Mouse (Mus musculus) frontal cortex, postnatal 10 days (tissue): ENCODE measurements around the gene Lars2.
"Not testable (repeated sequence)": the region's sequence is repeated elsewhere in the genome, so short reads cannot be mapped to it uniquely, and the experiment has no call there.

Experiments
- DNase-seq, 2 experiments: peaks; one replicate each; pipeline ENCODE4 v3.0.0; 2022; ENCODE audit warnings: low spot score in 2 of 2, mixed read lengths in 1 of 2

The Lars2 gene

DNA sequence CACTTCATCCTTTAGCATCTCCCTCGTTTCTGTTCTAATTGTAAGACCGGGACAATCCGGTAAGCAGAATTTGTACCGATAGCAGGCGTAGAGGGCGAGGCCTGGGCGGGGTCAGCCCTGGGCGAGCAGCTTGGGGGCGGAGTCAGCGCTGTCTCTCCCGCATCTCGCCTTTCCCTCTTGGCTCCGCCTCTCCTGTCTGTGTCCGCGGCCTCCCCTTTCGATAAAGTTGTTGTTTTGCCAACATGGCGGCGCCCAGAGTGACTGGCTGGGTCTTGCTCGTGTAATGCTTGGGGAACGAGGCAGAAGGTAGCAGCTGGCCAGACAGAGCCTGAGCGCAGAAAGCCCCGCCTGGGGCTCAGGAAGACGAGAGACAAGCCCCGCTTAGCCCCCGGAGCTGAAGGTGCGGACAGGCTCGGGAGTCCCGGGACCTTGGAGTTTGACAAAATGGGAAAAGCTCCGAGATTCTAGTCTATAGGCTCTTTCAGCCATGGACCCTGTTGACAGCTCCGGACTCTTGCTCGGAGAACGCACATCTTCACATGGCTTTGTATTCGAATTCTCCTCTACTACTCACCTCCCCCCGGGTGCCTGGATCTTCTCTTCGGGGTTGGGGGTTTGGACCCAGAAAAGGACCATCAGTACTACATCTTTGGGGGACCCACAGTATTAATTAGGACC, at the start of gene Lars2:
Gene Lars2 (plus strand): TSS at position 220 of the 678 bp plus-strand sequence.
- DNase-seq, result peak; percentile 88 to 91

DNA sequence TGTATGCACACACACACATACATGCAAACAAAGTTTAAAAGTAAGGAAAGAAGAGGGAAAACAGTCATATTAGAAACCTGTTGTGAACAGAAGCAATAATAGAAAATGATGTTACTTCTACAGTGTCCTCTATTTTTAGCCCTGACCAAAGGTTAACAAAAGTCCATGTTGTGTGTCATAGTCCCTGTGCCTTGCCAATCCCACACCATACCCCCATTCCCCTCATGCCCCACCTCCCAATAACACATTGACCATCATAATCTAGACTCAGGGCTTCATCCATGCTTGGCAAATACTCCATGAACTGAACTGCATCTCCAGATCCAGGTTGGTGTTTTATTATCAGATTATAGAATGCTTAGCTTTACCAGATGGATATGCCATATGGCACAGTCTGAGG, 40.6 kb upstream of the Lars2 start:
- DNase-seq, result no peak

DNA sequence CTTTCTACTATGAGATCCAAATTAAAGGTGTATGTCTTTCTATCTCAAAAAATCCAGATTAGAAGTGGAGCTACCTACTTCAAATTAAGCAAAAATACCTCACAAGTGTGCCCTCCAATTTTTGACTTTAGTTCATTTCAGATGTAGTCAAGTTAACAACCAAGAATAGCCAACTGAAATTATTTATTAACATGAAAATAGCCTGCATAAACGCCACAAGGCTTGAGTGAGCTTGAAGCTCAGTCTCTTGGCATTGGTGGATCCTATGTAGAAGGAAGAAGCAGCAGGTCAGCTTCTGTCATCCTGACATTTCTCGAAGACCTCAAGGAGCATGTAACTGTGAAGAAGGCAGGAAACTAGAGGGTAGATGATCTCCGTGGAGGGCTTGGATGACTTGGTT, 38.4 kb upstream of the Lars2 start:
- no peak for DNase-seq

DNA sequence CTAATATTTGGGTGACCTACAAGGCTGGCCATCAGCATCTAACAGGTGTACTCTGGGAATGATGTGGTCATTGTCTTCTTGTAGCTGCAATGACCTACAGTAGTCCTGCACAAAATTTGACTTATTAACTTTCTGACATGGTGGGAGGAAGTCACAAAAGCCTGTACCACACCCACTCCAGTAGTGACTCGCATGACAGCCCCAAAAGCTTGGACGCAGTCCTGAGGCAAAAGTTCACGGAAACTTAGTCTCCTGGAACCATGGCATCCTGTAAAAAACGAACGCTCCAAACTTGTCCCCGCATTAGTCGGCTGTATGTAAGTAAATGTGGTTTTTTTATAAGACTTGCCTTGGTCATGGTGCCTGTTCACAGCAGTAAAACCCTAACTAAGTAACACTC, 36.9 kb upstream of the Lars2 start:
- no peak for DNase-seq

DNA sequence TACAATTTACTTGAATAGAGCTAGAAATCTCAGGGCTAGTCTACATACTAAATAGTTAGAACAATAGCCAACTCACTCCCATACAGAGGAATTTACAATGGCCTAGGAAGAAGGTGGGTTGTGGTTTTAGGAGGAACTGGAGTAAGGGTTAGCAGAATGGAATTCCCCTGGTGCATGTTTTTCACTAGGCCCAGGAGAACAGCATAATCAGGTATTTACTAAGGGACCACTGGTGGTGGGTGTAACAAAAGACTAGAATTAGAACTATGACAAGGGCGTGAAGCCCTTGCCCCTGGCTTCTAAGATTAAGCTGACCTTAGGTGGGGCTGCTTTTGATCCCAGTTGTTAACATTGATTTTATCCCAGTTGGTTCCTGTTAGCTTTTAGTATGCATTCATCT, 36.5 kb upstream of the Lars2 start:
- not testable (repeated sequence) for DNase-seq

DNA sequence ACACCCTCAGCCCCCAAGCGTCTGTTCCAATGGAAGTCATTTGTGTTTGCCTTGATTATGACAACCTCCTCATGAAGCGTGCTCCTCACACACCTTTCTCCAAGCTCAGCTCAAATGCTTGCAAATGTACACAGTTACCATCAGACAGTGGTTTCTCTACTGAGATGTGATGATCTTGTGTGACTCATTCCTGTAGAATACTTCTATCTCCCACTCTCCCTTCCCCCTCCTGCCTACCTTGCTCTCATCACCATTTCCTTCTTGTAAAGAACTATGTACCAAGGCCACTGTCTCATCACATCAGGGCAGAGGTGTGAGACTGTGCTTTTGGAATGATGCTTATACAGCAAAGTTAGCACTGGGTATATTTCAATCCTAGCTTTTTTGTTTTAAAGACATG, 33.2 kb upstream of the Lars2 start:
- DNase-seq, result no peak

DNA sequence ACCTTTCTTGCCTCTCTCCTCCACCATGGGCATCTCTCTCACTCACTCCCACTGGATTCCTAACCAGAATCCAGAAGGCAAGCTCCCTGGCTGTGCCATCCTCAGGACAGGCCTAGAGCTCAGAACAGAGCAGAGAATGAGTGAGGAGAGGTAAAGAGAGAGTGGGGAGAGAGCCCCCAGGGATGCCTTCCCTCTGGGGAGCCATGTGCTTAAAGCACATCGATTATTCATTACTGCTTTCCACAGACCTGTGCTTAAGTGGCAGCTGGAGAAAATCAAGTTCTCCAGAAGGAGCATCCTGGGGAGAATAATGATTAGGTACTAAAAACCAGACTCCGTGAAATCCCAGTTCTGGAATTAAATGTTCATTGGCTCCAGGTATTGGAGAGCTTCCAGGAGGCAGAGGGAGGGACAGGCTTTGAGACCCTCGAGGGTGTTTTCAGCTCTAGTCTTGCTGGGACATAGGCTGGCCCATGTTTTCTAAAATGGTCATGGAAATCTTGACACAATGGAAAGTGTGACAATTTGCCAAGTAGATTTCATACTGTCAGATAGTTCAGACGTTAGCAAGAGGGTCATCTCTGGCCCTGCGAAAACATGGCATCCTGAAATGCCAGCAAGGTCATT, 31.6 kb upstream of the Lars2 start:
- DNase-seq, result no peak

DNA sequence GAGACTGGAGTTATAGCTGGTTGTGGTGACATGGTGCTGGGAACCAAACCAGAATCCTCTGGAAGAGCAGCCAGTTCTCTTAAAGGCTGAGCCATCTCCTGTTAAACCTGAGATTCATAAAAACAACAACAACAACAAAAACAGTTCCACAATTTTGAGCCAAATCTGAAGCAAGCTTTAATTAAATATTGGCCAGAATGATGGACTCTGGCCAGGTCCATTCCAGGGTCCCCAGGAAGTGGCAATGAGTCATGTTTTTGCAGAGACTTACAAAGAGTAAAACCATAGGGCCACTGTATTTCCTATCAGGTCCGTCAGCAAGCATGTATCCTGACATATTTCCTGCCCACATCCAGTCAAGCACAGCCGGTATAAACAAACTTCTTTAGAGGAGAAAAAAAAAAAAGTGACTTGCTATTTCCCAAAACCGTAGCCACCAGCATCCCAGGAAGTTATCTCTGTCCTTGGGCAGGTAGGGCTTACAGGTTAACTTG, 27.0 kb upstream of the Lars2 start:
- DNase-seq, result no peak

DNA sequence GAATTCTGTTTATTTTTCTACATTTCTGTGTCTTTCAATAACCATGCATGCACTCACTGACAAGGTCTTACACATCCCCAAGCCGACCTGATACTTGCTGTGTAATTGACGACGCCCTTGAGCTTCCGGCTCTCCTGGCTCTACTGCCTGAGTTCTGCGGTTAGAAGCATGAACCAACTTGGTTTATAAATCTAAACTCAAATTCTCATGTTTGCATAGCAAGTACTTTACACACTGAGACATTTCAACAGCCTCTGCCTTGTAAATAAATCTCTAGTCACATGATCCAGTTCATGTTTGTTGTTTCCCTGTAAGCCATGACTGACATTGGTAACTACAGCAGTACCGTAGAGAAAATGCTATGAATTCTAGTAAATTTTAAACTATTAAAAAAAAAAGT, 25.5 kb upstream of the Lars2 start:
- DNase-seq, result no peak

DNA sequence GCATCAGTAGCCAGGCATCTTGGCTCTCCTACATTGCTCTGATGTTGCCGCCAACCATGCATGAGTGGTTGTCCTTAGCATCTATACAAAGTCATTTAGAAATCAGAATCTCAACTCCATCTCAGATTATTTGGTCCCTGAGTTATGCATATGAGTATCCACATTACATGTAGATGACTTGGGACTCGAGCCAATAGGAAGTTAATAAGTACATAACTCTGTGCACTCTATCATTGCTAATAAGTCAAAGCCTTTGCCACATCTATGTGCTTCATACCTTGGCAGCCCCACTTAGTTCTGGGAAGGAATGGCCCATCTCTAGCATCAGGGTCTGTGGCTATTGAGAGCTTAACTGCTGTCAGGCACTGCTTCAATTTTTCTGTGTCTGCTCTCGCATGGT, 23.7 kb upstream of the Lars2 start:
- DNase-seq, result no peak

DNA sequence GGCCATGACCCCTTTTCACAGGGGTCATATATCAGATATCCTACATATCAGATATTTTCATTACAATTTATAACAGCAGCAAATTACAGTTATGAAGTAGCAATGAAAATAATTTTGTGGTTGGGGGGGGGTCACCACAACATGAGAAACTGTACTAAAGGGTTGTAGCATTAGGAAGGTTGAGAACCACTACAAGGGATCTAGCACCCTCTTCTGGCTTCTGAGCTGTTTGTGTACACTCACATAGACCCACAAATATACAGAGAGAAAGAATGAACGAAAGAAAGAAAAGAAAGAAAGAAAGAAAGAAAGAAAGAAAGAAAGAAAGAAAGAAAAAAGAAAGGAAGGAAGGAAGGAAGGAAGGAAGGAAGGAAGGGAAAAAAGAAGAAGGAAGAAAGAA, 17.4 kb upstream of the Lars2 start:
- DNase-seq, result not testable (repeated sequence)

DNA sequence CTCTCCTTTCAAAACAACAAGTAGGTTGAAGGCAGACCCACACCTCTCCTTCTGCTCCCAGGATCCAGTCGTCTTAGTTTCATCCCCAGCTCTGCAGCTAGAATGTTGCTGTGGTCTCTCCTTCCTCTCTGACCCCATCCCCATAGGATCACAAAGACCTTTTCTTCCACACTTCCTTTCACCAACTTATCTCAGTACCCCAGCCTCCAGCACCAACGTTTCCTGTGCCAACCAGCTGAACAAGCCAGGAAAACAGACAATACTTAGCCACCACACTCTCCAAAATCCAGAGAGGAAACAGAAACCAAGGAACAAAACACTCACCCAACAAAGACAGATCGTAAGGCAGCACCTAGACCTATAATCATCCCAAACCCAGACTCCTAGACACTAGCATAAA, 6.7 kb upstream of the Lars2 start:
- no peak for DNase-seq

DNA sequence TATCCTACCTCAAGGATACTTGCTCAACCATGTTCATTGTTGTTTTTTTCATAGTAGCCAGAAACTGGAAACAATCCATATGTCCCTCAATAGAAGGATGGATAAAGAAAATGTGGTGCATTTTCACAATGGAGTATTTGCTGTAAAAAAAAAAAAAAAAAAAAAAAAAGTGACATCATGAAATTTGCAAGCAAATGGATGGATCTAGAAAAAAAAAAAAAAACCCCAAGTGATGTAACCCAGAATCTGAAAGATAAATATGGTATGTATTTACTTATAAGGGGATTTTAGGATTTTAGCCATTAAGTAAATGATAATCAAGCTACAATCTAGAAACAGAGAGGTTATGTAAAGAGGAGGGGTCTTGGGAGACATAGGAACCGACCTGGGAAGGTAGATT, 1.4 kb upstream of the Lars2 start:
- no peak for DNase-seq

DNA sequence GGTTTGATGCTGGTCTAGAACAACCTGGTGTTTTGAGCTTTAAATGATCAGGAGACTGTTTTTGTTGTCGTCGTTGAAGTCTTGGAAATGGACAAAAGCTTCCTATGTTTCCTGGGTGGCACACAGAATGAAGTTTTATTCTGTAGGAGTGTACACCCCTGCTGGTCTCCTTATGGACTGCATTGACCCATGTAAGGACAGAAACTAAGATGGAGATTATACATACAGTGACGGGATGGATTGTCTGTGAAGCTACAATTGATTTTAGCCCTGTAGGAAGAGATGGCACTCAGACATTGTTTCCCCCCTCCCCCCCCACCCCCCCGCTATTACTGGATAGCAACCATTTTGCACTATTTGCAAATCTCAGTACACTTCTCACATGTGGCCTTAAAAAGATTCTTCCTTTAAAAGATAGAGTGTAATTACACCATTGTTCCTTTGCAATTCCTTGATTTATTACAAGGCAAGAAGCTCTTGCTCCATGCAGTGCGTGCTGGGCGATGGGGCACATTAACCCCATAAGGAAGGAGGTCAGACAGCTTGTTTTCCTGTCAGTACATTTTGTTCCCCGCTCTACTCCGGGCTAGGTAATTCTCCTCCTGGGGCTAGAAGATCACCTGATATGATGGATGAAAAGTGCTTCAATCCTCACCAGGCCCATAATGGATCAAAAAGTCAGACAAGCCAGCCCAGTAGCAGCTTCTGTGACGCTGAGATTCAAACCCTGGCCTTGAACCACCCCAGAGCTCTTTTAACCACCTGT, 602 bp upstream of the Lars2 start:
- DNase-seq, result no peak

DNA sequence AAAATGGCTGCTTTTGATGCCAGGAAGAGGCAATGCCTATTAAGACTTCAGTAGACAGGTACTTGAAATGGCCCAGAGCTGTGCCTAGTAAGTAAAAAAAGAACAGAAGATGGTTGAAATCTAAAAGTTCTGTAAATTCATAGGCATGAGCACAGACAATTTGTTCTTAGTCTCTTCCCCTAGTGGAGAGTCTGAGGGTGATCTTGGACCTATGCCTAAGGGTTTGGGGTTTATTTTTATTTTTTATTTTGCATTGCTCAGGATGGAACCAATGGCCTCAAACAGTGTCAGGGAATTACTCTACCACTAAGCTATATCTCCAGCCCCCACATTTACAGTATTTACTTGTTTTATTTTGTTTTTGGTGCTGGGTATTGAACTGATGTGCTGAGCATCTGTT, 909 bp downstream of the Lars2 start:
- DNase-seq, result no peak

DNA sequence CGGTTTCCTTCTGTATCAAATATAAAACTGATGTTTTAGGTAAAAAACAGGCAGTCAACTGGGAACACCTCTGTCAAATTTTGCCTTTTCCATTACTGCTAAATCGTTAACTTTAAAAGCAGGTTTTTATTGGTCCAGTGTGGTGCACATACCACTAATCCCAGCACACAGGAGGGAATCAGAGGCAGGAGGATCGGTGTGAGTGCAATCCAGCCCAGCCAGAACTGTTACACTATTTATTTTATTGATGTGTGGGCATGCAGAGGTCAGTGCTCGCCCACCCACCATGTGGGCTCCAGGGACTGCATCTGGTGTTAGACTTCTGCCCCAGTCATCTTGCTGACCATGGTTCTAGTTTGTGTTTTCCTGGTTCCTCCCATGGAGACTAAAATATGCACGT, 15.7 kb downstream of the Lars2 start:
- DNase-seq, result no peak

DNA sequence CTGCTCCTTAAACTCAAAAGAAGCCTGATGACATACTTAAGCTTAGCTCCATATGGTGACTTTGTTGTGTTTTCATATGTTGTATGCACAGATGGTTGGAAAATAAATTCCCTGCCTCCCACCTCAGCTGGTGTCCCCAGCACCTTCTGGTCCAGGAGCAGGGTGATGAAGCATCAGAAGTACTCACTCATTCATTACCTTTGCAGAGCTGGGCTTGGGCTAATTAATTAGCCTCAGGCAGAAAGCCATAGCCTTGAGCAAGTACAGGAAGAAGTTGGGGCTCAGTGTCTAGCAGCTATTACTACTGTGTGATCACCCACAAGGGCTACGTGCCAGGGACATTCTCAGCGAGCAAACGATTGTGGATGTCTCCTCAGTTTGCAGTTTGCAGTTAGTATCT, 18.0 kb downstream of the Lars2 start:
- DNase-seq, result peak; percentile 32

DNA sequence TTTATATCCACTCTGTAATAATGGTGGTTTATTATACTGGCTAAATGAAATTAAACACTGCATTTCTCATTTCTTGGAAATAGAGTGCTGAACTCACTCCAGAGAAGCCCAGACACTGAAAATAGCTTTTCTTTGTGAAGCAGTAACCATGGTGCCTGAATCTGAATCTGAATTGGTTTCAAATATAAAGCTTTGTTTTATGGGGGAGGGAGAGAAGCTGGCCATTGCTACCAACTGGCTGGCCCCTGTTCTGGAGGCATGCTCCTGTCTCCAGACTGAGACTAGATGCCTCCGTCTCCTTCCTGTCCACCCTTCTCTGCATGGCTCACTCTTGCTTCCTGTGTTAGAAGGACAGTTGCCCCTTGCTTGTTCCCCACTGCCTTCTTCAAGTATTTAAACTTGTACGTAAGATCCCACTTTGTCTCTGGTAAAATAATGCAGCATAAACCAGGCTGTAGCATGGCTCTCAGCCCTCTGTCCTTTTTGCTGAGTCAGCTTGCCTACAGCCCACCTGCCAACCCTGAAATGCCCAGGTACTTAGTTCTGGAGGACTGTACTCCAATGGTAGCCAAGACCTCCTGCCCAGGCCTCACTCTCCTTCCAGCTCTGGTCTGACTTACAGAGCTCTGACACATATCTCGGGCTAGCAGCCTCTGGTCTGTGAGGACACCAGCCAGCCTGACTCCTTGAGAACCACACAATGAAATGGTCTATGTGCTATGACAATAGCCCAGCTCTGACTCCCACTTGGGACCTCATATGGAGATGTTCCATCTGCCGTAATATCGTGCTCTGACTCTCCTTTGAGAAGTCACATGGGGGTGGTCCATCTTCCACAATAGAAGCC, 18.8 kb downstream of the Lars2 start:
- DNase-seq, result no peak

DNA sequence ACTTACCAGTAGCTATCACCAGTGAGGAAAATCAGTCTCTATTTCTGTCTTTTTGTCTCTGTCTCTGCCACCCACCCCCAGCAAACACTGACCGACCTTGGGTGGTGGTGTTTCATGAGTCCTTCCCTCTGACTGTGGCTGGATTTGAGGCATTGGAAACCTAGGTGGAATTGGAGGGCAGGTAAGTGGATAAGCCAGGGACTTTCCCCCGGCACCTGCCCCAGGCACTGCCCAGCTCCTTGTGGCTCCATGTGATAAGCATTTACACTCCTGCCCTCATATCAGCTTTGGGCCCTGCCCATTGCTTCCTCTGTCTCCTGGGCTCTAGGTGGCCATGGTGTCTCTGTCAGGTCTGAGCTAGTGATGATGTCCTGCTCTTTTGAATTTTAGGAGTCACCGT, 19.6 kb downstream of the Lars2 start:
- DNase-seq, result no peak

DNA sequence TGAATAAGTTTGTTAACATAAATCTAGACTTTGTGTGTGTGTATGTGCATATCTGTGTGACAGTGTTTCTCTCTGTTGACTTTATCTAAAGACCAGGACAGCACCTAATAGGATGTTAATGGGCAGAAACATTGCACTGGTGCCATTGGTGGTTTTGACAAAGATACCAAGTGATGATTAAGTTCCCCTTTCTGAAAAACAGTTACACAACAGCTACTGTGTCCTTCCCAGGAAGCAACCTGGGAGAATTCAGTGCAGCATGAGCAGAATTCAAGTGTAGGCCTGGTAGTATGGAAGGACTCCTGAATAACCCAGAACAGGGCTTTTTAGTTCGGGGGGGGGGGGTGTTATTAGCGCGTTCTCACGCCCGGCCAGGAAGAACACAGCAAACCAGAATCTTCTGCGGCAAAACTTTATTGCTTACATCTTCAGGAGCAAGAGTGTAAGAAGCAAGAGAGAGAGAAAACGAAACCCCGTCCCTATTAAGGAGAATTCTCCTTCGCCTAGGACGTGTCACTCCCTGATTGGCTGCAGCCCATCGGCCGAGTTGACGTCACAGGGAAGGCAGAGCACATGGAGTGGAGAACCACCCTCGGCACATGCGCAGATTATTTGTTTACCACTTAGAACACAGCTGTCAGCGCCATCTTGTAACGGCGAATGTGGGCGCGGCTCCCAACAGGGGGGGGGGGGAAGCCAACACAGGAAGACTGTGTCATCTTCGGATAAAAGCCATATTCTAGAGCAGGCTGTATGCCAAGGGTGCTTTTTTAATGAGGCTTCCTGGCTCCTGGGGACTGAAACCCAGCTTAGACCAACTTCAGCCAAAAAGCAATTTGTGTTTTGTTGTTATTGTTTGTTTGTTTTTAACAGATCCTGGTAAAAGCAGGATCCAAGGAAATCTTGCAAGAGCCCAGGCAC, 21.6 kb downstream of the Lars2 start:
- DNase-seq, result not testable (repeated sequence)
